ENCODE assay signal across 12 mouse cellular contexts in the genomic region with DNA sequence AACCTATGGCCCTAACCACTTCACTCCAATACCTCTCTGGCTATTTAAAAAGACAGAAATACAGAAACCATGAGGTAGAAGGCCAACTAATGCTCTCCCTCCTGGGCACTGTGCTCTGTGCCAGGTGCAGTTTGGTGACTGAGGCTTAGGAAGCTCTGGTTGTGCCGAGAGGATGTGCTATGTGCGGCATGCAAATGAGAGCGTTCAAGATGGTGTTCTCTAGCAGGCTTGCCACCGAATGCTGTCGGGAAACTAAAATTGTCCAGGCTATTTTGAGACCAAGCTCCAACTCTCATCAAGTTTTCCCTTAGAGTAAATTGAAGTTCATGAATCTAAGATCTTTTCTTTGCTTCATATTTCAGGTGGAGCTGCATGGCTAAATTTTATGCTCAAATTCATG.
DNase-seq lines count a peak whose midpoint lies in the region.
"Had no signal": no experiment of that assay in that cellular context is flagged by ENCODE, and none has a peak within 500 bp of the region (broad histone marks: within the 10 kb centered on the region; RNA-seq: fewer than 3 reads in every experiment).

No protein-coding gene starts in this region.

- intact Hi-C loops in left cerebral cortex, postnatal 4 days (cut with DNase I): no loop called here
- intact Hi-C loops in left cerebral cortex, postnatal 10 days (cut with DNase I): loop anchor here (5.0 kb wide), 1 partner anchor 274 kb away; no protein-coding TSS in a partner anchor

- DNase-seq in heart, adult 11 months: peak; percentile 75
- DNase-seq in heart, postnatal 4 days: no peak
- DNase-seq in left cerebral cortex, adult 11 months (ENCODE audit: low spot score): peak; percentile 57
- no peak for DNase-seq in left cerebral cortex, postnatal 4 days
- DNase-seq in left cerebral cortex, postnatal 10 days (ENCODE audit: extremely low spot score in 1 of 2, low spot score in 2 of 2): peak; percentile 31 to 59
- peak; percentile 90 for DNase-seq in telencephalon, adult 2 months (ENCODE audit: low read depth, low spot score)
- no peak for DNase-seq in spleen, postnatal 36 days (ENCODE audit: low spot score in 2 of 2)
- DNase-seq in cerebellum, adult 11-12 months: no peak
- DNase-seq: B cell, adult 2 months; cerebellum, adult 18-20 months; kidney, postnatal 10 days; liver, embryonic 13.5 days had no signal

Comparison
In these comparisons a context has a peak if more than half of its experiments do, and no peak if none do; other contexts are left out.
1. DNase-seq: peak in heart, adult 11 months (single experiment), left cerebral cortex, adult 11 months (single experiment), left cerebral cortex, postnatal 10 days (2 of 2) and telencephalon, adult 2 months (single experiment); none in heart, postnatal 4 days (single experiment), left cerebral cortex, postnatal 4 days (single experiment), spleen, postnatal 36 days (0 of 2) and cerebellum, adult 11-12 months (single experiment).